Mouse (Mus musculus) forebrain, embryonic 13.5 days (tissue): ENCODE measurements at regions not wholly inside any gene's neighbourhood (a gene's known extent, or its start where the extent isn't known, plus 50 kb on each side); places are given as distances from the start of the nearest gene placed in this dataset.
A peak's percentile ranks its signal among the peaks of the same experiment; 100 is the strongest.

Experiments used
- ATAC-seq: fragments of 200-750 bp; cut with Nextera tagmentation; 2 replicates; pipeline ENCODE4 v1.8.0; 2017
- H3K27ac ChIP-seq: fragments of 300-500 bp; sonication (generic); 2 replicates; pipeline ENCODE4 v1.5.1; 2015; ENCODE audit warnings: inconsistent platforms, mild to moderate bottlenecking, moderate library complexity
- H3K27me3 ChIP-seq: fragments of 300-500 bp; sonication (generic); 2 replicates; pipeline ENCODE4 v1.6.1; 2015; ENCODE audit warnings: mild to moderate bottlenecking, inconsistent platforms
- H3K36me3 ChIP-seq: fragments of 300-500 bp; sonication (generic); 2 replicates; pipeline ENCODE4 v1.6.1; 2015; ENCODE audit warnings: mild to moderate bottlenecking, inconsistent platforms; ENCODE audit not compliant: poor library complexity, severe bottlenecking
- H3K4me1 ChIP-seq: fragments of 300-500 bp; sonication (generic); 2 replicates; pipeline ENCODE4 v1.6.1; 2015; ENCODE audit warnings: inconsistent platforms
- H3K4me2 ChIP-seq: fragments of 300-500 bp; sonication (generic); 2 replicates; pipeline ENCODE4 v1.6.1; 2015; ENCODE audit warnings: inconsistent platforms, mild to moderate bottlenecking, moderate library complexity
- H3K4me3 ChIP-seq: fragments of 300-500 bp; sonication (generic); 2 replicates; pipeline ENCODE4 v1.5.1; 2015; ENCODE audit warnings: mild to moderate bottlenecking, inconsistent platforms
- H3K9ac ChIP-seq: fragments of 300-500 bp; sonication (generic); 2 replicates; pipeline ENCODE4 v1.6.1; 2015; ENCODE audit warnings: mild to moderate bottlenecking, inconsistent platforms
- H3K9me3 ChIP-seq: fragments of 300-500 bp; sonication (generic); replicated peaks from 2 replicates; pipeline ENCODE4 v1.6.1; 2016; ENCODE audit warnings: inconsistent platforms
- WGBS: fragments of 180-500 bp; shearing (Covaris S2); methylation state at CpG from one replicate; pipeline ENCODE4 v1.1.7; 2015; 5-methylcytosine and 5-hydroxymethylcytosine counted together

- H3K27ac ChIP-seq: peak overlapping the region; percentile 100
- no peaks in the 10 kb centered on the region for H3K27me3 ChIP-seq
- ATAC-seq: no peak
- peak overlapping the region; percentile 62; the same call in 1 of the 2 replicates for H3K9ac ChIP-seq
- H3K4me2 ChIP-seq: peak overlapping the region; percentile 52; the same call in 1 of the 2 replicates
- H3K36me3 ChIP-seq: no peaks in the 10 kb centered on the region
- peaks cover 73% of the 10 kb centered on the region for H3K4me1 ChIP-seq
- no peak overlapping the region for H3K4me3 ChIP-seq
- H3K9me3 ChIP-seq: no peaks in the 10 kb centered on the region
These were observed 78.9 kb downstream of the 1700001O22Rik start for GRCm38 (mm10) chr2:30724521-30724920.

- 4% methylated on average over 10 of the region's 10 CpGs for WGBS
- Histone ChIP-seq H3K27me3 (no peaks in the 10 kb centered on the region), H3K4me3 (no peak overlapping the region), H3K4me1 (peaks cover 83% of the 10 kb centered on the region), H3K4me2 (0 out of 2 replicates have a peak overlapping the region, but pooled peaks have one; percentile 33), H3K9ac (peak overlapping the region; percentile 83), H3K27ac (peak overlapping the region; percentile 100), H3K9me3 (no peaks in the 10 kb centered on the region), H3K36me3 (no peaks in the 10 kb centered on the region)
- no peak for ATAC-seq
These were observed 80.3 kb downstream of the 1700001O22Rik start for GRCm38 (mm10) chr2:30723059-30723587.

- Histone ChIP-seq H3K4me3 (no peak overlapping the region), H3K9me3 (no peaks in the 10 kb centered on the region), H3K4me1 (peaks cover 90% of the 10 kb centered on the region), H3K27ac (peak overlapping the region; percentile 100), H3K27me3 (no peaks in the 10 kb centered on the region), H3K36me3 (no peaks in the 10 kb centered on the region), H3K9ac (peak overlapping the region; percentile 83), H3K4me2 (peak overlapping the region; percentile 33)
- no peak for ATAC-seq
- 4% methylated on average over 7 of the region's 7 CpGs for WGBS
These were observed 81.0 kb downstream of the 1700001O22Rik start for GRCm38 (mm10) chr2:30722263-30723050.

- Histone ChIP-seq H3K4me1 (peaks cover 96% of the 10 kb centered on the region), H3K4me3 (no peak overlapping the region), H3K36me3 (no peaks in the 10 kb centered on the region), H3K27me3 (no peaks in the 10 kb centered on the region), H3K9ac (peak overlapping the region; percentile 83), H3K4me2 (peak overlapping the region; percentile 33), H3K27ac (peak overlapping the region; percentile 100), H3K9me3 (no peaks in the 10 kb centered on the region)
- peak; percentile 82 for ATAC-seq
- 5% methylated on average over 12 of the region's 12 CpGs for WGBS
These were observed 81.8 kb downstream of the 1700001O22Rik start for GRCm38 (mm10) chr2:30721473-30722262.

GRCm38 (mm10) chr2:30721048-30721461 lies 82.4 kb downstream of the 1700001O22Rik start:
- H3K4me1 ChIP-seq: peaks cover 96% of the 10 kb centered on the region
- no peaks in the 10 kb centered on the region for H3K36me3 ChIP-seq
- peak overlapping the region; percentile 100 for H3K27ac ChIP-seq
- ATAC-seq: no peak
- 37% methylated on average over 5 of the region's 5 CpGs for WGBS
- no peaks in the 10 kb centered on the region for H3K27me3 ChIP-seq
- no peaks in the 10 kb centered on the region for H3K9me3 ChIP-seq
- peak overlapping the region; percentile 83 for H3K9ac ChIP-seq
- peak overlapping the region; percentile 72 for H3K4me2 ChIP-seq
- H3K4me3 ChIP-seq: no peak overlapping the region

- H3K27me3 ChIP-seq: no peaks in the 10 kb centered on the region
- ATAC-seq: no peak
- peak overlapping the region; percentile 31 for H3K4me3 ChIP-seq
- H3K9ac ChIP-seq: peak overlapping the region; percentile 83
- peak overlapping the region; percentile 72 for H3K4me2 ChIP-seq
- WGBS: 14% methylated on average over 5 of the region's 5 CpGs
- peak overlapping the region; percentile 100 for H3K27ac ChIP-seq
- peaks cover 91% of the 10 kb centered on the region for H3K4me1 ChIP-seq
- no peaks in the 10 kb centered on the region for H3K9me3 ChIP-seq
- no peaks in the 10 kb centered on the region for H3K36me3 ChIP-seq
These were observed 83.2 kb downstream of the 1700001O22Rik start for GRCm38 (mm10) chr2:30720291-30720690.

GRCm38 (mm10) chr2:30719611-30720290 lies 83.7 kb downstream of the 1700001O22Rik start:
- Histone ChIP-seq H3K4me3 (peak overlapping the region; percentile 31), H3K27ac (peak overlapping the region; percentile 100), H3K4me2 (peak overlapping the region; percentile 72), H3K9ac (peak overlapping the region; percentile 83), H3K4me1 (peaks cover 86% of the 10 kb centered on the region), H3K36me3 (no peaks in the 10 kb centered on the region), H3K9me3 (no peaks in the 10 kb centered on the region), H3K27me3 (no peaks in the 10 kb centered on the region)
- 14% methylated on average over 6 of the region's 8 CpGs for WGBS
- no peak for ATAC-seq

- peak overlapping the region; percentile 72 for H3K4me2 ChIP-seq
- H3K9me3 ChIP-seq: no peaks in the 10 kb centered on the region
- peak overlapping the region; percentile 83 for H3K9ac ChIP-seq
- peak overlapping the region; percentile 100 for H3K27ac ChIP-seq
- ATAC-seq: peak; percentile 52
- under 1% methylated on average over 28 of the region's 29 CpGs for WGBS
- no peaks in the 10 kb centered on the region for H3K36me3 ChIP-seq
- H3K4me3 ChIP-seq: peak overlapping the region; percentile 31
- H3K27me3 ChIP-seq: no peaks in the 10 kb centered on the region
- H3K4me1 ChIP-seq: peaks cover 78% of the 10 kb centered on the region
These were observed 84.6 kb downstream of the 1700001O22Rik start for GRCm38 (mm10) chr2:30718741-30719381.

- Histone ChIP-seq H3K4me2 (peak overlapping the region; percentile 72), H3K27me3 (no peaks in the 10 kb centered on the region), H3K4me1 (peaks cover 78% of the 10 kb centered on the region), H3K27ac (peak overlapping the region; percentile 100), H3K36me3 (no peaks in the 10 kb centered on the region), H3K9ac (peak overlapping the region; percentile 83), H3K9me3 (no peaks in the 10 kb centered on the region), H3K4me3 (peak overlapping the region; percentile 28)
- ATAC-seq: peak; percentile 61
- 0% methylated on average over 12 of the region's 12 CpGs for WGBS
These were observed 85.2 kb downstream of the 1700001O22Rik start for GRCm38 (mm10) chr2:30718329-30718675.

GRCm38 (mm10) chr2:30717566-30718328 lies 85.7 kb downstream of the 1700001O22Rik start:
- H3K4me3 ChIP-seq: peak overlapping the region; percentile 28
- WGBS: 2% methylated on average over 16 of the region's 16 CpGs

More at GRCm38 (mm10) chr2:30717566-30718328, 85.7 kb downstream of the 1700001O22Rik start:
- peak overlapping the region; percentile 72 for H3K4me2 ChIP-seq
- no peak for ATAC-seq
- no peaks in the 10 kb centered on the region for H3K9me3 ChIP-seq
- peak overlapping the region; percentile 100 for H3K27ac ChIP-seq
- no peaks in the 10 kb centered on the region for H3K36me3 ChIP-seq
- peaks cover 78% of the 10 kb centered on the region for H3K4me1 ChIP-seq
- H3K27me3 ChIP-seq: no peaks in the 10 kb centered on the region
- H3K9ac ChIP-seq: peak overlapping the region; percentile 53
